Mouse (Mus musculus) layer of hippocampus, postnatal 14 days (tissue): ENCODE data around the gene Mosmo. TPM values are rescaled to one million over a fixed set of nuclear protein-coding genes. Genes with fewer than 3 reads are reported as not detected.

Source experiments
- DNase-seq, 2 experiments: peaks; one replicate each; pipeline ENCODE4 v3.0.0; 2021 to 2022; ENCODE audit warnings: low spot score in 2 of 2, mixed read lengths in 1 of 2
- long read RNA-seq, 2 experiments: library from polyadenylated mRNA; stranded (forward); transcript quantifications; one replicate each; pipeline ENCODE4 v2.0.0; 2021
- total RNA-seq, 2 experiments: library from RNA; stranded (reverse); gene quantifications; 2 replicates each; pipeline ENCODE4 v1.2.3; 2021

Gene Mosmo
- 10 to 100 TPM; 55.0 to 63.7 TPM for total RNA-seq
- long read RNA-seq, experiment 1, full-length matches to known transcripts = 5 of 8 reads
- long read RNA-seq, experiment 1, partial matches to known transcripts = 1 of 8 reads
- long read RNA-seq, experiment 1, other reads (novel, unspliced or antisense) = 2 of 8 reads
- long read RNA-seq, experiment 2, full-length matches to known transcripts = 4 of 8 reads
- long read RNA-seq, experiment 2, partial matches to known transcripts = 1 of 8 reads
- long read RNA-seq, experiment 2, other reads (novel, unspliced or antisense) = 3 of 8 reads

DNA sequence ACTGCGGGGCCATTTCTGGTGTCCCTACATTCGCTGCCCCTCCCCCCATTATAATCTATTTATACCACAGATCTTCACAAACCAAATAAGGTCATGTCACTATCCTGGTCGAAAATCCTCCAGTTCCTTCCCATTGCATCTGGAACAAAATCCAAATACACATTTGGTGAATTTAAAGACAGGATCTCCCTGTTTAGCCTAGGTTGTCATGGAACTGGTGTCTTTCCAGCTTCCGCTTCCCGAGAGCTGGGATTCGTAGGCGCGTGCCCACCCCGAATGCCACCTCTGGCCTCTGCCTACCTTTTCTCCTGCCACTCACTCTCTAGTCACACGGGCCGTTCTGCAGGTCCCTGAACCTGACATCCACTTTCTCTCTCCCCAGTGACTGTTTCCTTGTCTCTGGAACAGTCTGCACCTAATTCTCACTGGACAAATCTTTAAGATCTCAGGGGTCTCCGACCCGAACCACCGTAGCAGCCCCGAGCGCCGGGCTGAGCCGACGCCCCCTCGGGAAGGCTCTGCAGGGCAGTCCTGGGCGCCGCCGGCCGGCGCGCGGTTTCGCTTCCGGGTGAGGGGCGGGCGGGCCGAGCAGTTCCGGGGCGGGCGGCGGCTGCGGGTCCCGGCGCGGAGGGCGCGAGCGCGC lies at the start of gene Mosmo:
Mosmo (plus strand) TSS at position 618 of the 643 bp plus-strand sequence.
- peak; percentile 54 to 61 for DNase-seq

DNA sequence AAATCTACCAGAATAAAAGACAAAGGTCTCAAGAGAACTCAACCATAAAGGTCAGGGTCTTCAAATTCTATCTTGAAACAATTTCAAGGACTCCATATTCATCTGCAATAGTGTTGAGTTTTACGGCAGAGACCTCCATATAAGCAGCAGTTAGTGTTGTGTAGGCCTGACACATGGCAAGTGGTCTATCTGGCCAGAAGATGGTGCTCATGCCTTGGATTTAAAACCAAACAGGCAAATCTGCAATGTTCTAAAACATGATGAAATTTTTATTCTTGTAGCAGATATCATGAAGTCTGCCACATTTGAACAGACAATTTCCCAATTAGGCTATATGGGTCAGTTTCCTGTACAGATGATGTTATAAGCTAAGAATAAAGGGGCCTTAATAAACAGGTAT lies 44.9 kb upstream of the Mosmo start:
- peak in 1 of 2 experiments; percentile 60 for DNase-seq

DNA sequence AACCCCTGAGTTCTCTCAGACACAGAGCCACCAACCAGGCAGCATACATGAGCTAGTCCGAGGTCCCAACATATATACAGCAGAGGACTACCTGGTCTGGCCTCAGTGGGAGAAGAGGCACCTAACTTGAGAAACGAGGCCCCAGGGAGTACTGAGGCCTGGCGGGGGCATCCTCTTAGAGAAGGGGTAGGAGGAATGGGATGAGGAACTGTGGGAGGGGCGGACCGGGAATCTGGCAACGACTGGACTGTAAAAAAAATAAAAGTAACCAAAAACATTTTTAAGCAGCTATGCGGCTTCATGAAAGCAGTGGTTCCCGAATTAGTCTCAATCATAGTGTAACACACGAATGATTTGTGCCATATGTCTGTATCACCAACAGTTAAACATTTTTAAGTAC lies 43.1 kb upstream of the Mosmo start:
- DNase-seq = no peak

DNA sequence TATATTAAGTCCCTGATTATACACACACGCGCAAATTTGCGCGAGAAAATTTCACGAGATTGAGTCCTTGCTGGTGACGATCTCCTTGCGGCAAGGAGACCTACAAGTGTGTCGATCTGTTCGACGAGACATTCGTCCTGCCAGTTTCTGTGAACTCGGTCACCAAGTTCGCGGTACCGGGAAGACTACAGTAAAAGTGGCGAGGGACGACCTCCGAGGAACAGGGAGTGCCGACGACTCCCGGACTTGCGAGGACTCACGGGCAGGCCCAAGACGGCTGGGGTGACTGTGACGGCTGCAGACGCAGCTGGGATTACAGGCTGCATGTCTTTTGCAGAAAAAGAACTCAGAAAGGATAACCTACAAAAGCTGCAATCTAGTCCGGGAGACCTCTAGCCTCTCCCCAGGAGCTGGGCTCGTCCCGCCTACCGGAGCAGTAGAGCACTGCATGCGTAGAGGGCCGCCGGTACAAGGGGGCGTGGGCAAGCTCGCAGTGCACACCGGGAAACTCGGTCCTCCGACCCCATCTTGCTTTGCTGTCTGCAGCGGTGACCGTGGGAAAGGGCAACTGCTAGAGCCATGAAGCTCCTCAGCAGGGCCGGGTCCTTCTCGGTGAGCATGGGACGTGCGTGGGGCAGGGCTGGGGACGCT lies 42.6 kb upstream of the Mosmo start, which contains the start of gene Uqcrc2:
Uqcrc2 (plus strand) TSS at position 466 of the 651 bp plus-strand sequence.
- DNase-seq = peak; percentile 78 to 85

DNA sequence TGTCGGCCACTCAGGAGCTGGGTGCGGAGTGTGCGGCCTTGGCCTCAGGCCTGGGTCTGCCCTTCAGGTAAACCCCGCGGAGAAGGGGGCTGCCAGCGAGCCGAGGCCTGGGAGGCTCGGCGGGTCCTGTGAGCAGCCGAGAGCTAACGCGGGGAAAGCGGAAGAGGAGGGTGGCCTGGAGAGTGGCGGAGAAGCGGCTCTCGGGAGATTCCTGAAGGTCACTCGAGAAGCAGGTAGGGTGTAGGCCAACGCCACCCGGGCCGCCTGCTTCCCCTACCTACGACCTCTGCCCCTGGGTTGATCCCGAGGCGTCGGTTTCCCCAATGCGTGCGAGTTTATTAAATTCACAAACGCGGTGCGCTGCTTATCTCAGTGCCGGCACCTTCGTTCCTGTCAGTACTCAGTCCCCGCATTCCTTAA lies 42.0 kb upstream of the Mosmo start:
- DNase-seq = no peak

DNA sequence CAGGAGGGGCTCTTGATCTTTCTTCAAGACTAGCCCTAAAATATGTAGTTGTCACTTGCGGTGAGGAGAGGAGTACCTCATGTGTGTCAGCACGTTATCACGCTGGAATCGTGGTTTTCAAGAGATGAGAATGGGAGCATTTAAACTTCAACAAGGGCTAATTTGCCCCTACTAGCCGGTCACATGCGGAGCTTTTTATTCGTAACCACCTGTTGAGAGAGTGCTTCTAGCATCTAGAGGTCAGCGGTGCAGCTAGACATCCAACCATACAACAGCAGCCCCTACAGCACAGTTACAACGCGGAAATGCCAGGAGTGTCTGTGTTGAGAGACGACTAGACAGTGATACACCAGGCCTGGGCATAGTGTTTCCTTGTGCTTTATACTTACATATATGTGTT lies 41.6 kb upstream of the Mosmo start:
- DNase-seq = no peak

DNA sequence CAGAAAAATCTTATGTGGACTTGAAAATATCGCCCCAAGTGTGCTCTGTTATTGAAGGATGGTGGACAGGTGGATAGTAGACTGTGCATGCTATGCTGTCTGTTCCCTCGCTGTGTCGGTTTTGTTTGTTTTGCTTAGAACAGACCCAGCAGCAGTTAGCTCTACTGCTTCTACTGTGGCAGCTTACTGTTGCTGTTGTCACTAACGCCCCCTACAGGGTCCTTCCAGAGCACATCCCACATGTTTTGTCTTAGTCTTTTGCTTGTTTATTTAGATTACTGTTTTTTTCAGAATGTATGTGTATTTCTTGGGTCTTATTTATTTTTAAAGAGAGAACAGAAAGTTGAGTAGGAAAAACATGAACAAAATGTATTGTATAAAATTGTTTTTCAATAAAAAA lies 34.2 kb upstream of the Mosmo start:
- no peak for DNase-seq

DNA sequence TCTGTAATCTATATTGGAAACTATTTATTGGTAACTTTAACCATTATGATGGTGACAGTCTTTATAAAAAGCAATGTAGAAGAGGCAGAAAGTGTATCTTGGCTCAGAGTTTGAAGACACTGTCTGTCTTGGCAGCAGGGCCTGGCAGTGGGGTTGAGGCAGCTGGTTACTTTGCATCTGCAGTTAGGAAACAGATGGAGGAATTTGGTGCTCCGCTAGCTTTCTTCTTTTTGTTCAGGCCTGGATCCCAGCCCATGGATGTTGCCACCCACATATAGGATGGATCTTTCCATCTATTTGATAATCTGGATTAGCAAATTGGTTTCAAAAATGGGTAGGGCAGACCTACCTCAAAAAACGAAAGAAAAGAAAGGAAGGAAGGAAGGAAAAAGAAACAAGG lies 29.6 kb upstream of the Mosmo start:
- DNase-seq = peak; percentile 32 to 62

DNA sequence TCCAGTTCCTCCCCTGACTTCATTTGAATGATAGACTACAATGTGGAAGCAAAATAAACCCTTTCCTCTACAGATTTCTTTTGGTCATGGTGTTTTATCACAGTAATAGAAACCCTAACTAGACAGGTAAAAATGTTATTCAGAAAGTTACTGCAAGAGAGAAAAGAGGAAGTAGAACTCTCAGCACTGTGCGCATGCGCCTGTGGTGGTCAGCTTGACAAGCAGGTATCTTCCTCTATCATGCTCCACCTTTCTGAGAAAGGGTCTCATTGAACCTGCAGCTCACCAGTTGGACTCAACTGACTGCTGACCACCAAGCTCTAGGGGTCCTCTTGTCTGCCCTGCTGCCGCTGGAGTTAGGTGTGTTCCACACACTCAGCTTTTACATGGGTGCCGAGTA lies 15.3 kb upstream of the Mosmo start:
- DNase-seq = no peak

DNA sequence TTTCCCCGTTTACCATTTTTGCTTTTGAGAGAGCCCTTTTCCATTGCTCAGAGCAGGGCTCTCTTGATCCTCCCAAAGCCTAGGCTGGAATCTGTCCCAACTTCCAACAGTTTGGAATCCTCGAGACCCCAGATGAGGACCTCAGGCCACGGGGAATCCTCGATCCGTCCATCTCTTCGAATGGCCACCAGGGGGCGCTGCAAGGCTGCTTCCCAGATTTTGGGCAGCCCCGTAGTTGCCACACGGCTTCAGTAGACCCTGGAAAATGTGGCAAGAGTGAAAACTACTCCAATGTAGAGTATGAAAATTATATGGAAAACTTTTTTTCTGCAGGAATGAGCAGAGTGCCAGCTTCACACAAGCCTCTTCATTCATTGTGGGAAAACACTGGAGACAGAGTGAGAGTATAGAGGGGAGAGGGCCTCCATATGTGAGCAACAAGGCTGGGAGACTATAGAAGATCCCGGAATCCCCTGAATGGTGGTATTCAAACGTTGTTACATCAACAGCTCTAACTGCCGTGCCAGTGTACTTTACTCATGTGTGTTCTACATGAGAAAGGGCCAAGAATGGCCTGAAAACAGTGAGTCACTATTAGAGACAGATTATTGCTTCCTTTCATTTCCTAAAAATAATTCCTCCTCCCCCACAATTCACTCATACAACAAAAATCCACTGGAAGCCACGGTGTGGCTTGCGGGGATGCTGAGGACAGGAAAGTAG lies 7.1 kb upstream of the Mosmo start, which contains the start of gene Pdzd9:
Pdzd9 (minus strand) TSS at position 191 of the 723 bp plus-strand sequence.
- peak; percentile 71 to 79 for DNase-seq

DNA sequence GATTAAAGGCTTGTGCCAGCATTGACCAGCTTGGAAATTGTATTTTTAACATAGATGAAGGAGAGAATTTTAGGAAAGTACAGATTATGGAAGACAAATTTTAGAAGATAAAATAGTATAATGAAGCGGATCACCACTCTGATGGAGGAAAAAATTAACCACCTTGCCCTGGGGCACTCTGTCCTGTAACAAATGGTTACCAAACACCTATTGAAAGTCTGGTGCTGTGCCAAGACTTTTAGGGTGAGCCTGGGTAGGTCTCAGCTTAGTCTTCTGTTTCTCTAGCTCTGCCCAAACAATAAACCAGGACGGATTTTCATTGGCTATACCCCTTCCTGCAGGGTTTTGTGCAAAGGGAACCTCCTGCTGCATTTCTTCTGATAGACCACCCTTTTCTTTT lies 6.1 kb upstream of the Mosmo start:
- no peak for DNase-seq

DNA sequence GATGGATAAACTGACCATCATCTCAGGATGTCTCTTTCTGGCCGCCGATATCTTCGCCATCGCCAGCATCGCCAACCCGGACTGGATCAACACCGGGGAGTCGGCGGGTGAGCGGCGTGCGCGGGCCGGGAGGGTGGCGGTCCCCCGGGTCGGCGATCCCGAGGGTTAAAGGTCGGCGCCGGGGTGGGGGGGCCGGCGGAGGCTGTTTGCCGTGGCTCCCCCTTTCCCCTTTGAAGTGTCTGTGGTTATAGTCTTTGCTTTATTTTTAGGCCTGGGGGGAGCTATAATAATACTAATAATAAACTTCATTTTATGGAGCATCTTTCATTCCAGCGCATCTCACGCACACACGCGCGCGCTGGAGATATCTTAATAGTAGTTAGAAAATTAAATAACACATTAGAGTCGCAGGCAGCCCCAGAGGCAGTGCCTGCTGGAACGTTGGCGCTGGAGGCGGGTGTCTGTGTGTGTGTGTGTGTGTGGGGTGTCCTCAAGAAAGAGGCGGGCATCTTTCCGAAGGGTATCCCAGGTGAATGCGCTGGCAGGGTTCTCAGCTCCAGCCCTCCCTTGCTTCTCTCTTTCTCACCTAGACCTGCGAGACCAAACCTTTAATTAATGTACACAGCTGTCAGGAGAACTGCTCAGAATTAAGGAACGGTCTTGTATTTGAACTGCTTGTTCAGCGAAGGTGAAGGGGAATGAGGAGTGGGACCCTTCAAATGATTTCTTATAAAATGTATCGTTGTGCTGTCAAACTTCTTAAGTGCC lies 530 bp downstream of the Mosmo start:
- DNase-seq = peak; percentile 19 to 22

DNA sequence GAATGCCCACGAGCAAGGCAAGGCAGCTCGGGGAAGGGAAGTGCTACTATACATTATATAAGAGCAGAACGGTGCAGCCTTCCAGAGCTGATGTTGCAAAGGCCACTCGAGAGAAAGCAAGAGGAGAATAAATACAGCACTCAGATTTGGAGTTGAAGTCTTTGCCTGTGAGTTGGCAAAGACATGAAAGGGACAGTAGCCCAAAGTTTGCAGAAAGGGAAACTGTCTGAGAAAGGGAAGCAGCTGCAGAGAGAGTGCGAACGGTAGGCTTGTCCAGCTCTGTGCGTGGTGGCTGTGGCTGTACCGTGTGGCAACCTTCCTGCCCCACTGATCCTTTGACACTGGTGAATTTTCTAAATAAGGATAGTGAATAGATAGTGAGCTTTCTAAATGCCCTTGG lies 1.6 kb downstream of the Mosmo start:
- no peak for DNase-seq

DNA sequence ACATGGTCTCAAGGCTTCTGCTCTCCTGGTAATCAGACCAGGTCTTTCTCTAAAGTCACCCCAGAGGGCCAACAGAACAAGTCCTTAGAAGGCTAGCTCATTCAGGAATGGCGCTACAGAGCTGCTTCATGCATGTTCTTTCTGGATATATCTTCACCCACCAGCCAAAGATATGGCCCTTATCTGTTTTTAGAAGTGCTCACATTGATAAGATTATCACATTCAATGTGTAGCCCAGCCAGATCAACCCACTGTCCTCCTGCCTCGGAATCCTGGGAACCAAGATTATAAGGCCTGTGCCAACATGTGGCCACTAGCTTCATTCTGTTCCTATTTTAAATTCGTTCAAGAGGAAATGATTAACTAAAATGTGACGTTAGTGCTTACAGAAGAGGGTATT lies 4.6 kb downstream of the Mosmo start:
- no peak for DNase-seq

DNA sequence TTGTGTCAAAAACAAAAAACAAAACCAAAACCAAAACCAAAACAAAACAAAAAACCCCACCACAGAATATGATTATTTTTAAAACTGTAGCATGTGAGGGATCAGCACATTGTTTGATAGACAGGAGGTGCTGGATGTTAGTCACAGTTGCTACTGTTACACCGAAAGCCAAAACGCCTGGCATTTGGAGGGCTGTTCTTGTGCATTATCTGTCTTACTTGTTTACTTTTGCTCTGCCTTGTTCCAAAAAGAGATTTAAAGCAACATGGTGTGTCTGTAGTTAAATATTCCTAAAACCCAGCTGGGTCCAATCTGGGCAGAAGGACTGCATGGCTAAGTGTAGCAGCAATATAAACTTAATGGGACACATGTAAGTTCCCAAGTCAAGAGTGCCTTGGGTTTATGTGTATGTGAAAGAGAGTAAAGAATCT lies 7.3 kb downstream of the Mosmo start:
- DNase-seq = peak in 1 of 2 experiments; percentile 61

DNA sequence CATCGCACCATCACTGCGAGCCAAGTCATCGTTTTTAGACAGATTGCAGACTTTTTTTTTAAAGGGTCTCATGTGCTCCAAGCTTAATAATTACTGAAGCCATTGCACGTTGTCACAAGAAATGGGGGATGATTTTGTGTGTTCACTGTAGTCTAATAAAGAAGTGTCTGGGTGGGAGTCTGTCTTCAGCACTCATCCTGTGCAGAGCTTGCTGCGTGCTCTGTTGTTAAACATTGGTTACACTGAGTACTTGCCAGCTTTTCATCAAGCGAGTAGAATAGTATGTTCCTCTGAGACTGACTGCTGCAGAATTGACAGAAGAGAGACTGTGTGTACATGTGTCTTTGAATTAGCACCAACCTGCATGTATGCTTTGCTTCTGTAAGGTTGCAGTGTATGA lies 7.8 kb downstream of the Mosmo start:
- peak; percentile 25 to 63 for DNase-seq

DNA sequence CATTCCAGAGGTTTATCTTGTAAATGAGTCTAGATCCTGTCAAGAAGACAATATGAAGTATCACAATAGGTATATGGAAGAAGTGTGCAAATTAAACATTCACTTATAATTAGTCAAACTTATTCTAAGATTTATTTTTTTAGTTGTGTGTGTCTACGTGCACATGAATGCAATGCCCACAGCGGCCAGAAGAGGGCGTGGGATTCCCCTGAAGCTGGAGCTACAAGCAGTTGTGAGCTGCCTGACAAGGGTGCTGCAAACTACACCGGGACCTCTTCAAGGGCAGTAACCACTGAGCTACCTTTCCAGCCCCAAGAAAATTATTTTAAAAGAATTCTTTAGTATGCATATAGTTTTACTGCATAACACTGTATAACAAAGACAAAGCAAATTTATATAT lies 13.2 kb downstream of the Mosmo start:
- DNase-seq = no peak

DNA sequence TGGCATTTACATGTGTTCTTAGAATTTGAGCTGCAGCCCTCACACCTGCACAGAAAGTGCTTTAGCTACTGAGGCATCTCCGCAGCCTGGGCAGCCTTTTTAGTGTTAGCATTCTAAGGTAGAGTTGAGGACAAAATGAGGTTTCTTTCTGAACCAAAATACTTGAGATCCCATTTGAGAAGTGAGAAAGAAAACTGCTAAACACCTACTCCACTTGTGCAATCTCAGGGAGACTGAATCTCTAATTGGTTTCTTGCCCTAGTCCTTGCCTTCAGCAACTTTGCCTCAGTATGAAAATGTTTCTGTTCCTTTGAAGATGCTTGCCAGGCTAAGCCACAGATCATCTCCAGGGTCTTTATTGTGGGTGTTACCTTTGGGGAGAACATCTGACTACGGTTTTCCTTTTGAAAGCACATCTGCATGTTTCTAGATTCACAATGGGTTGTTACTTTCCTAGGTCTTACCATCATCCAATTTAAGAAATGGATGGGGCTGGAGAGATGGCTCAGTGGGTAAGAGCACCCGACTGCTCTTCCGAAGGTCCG lies 16.5 kb downstream of the Mosmo start:
- DNase-seq = no peak

DNA sequence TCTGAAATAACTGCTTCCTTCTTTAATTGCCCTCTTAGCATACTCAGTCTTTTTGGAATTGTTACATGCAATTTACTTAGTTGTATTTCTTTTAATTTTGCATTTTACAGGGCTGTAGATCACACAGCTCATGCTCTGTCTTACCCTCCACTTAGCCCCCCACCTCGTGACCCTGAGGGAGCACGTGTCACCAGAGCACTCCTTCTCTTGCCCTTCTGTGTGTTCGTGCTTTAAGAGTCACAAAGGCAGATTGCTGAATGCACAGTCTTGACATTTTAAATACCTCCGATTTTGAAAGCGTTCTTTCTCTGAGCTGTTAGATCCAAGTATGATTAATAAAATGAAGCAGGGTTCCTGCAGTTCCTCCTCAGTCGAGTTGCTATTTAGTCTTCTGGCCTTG lies 17.8 kb downstream of the Mosmo start:
- no peak for DNase-seq

DNA sequence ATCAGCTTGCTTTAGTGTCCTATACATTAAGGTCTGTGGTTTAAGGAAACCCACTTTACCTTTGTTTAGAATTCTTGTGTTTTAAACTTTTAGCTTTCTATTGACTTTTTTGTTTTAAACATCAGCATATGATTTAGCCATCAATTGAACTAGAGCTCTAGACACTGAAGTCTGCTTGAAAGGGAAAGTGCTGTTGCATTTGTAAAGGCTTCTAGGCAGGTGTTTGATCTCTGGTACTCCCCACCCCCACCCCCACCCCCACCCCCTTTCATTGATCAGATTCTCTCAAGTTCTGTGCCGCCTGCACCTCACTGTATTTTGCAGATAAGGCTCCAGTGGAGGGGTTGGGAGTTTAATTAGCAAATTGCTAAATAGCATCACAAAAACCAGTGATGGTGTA lies 18.2 kb downstream of the Mosmo start:
- no peak for DNase-seq

DNA sequence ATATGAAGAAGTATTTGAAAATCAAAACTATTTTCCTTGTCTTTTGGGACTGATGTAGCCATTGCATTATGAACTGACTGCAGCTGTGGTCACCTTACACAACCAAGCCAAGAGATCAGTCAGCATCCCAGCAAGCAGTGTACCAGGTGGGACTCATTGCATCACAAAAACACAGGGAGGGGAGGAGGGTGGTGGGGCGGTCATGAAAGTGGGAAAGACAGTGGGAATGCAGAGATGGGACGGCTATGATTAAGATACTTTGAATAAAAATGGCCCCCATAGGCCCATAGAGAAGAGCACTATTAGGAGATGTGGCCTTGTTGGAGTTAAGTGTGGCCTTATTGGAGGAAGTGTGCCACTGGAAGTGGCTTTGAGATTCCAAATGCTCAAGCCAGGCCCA lies 18.9 kb downstream of the Mosmo start:
- DNase-seq = no peak
